ENCODE assay signal across 8 mouse cellular contexts in the genomic region with DNA sequence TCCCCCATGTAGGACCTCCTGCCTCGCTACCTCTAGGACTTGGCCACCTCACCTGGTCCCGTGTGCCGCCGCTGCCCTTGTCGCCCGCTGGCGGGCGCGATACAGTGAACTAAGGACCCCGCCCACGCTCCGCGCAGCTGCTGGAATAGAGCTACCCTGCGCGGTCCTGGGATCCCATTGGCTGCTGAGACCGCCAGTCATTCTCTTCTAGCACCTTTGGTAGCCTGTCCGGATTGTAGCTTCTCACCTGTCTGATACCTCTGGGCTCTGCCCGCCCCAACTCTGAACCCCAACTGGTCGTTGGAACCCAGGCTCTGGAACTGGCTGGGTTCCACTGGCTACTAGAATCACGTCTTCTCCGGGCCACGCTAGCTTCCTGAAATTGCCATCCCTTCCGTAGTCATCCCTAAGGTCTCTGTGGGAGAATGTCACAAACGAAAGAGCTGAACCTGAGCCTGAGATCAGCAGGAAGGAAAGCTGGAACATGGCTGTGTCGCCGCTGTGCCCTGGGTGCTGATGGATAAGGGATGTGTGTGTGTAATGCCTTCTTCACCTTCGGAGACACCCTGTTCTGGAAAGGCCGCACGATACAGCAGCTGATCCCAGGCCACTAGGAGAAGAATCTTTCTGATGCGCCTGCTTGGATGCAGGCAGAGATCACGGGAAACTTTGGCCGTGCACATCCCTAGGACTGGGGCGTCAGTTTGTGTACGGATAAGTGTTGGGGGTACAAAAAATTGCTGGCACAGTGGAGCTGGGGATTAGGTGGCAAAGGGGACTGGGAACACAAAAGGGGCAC. TPM values are rescaled to one million over a fixed set of nuclear protein-coding genes. Genes with fewer than 3 reads are reported as not detected.
A peak's percentile ranks its signal among the peaks of the same experiment; 100 is the strongest.
DNase-seq lines count a peak whose midpoint lies in the region; ATAC-seq lines count a peak whose summit lies in the region.

No protein-coding gene starts in this region.

- ATAC-seq in intestine, embryonic 14.5 days (replicated peaks; ENCODE audit: low FRiP score, low TSS enrichment, low read depth): peak; percentile 54
- ATAC-seq in megakaryocyte-erythroid progenitor cell, adult 5-6 weeks (replicated peaks; ENCODE audit: low FRiP score, low TSS enrichment, poor library complexity, severe bottlenecking): peak; percentile 50
- no peak for ATAC-seq in granulocyte monocyte progenitor cell, adult 5-6 weeks (replicated peaks; ENCODE audit: poor library complexity, severe bottlenecking)

- DNase-seq in T-cell, adult 2 months (ENCODE audit: low spot score): peak; percentile 72
- peak; percentile 97 for DNase-seq in cerebellum, postnatal 36 days
- peak; percentile 87 for DNase-seq in gastrocnemius, adult 8-10 months (ENCODE audit: low spot score in 2 of 2)
- DNase-seq in intestine, embryonic 14.5 days (ENCODE audit: low spot score): peak; percentile 88
- peak; percentile 77 to 90 for DNase-seq in left cerebral cortex, postnatal 10 days (ENCODE audit: extremely low spot score in 1 of 2, low spot score in 2 of 2)
- peak; percentile 88 for DNase-seq in right cerebral cortex, postnatal 4 days

- H3K27ac ChIP-seq in intestine, embryonic 14.5 days (ENCODE audit: low read depth): peak overlapping the region; percentile 84

- intact Hi-C loops in left cerebral cortex, postnatal 10 days (cut with DNase I): no loop called here

- peak overlapping the region; percentile 50 for H3K9ac ChIP-seq in intestine, embryonic 14.5 days (ENCODE audit: low read length)

- H3K4me2 ChIP-seq in intestine, embryonic 14.5 days (ENCODE audit: low read length): peak overlapping the region; percentile 92

- peak overlapping the region; percentile 57 for H3K4me3 ChIP-seq in intestine, embryonic 14.5 days (ENCODE audit: low read depth, low read length)

- H3K4me1 ChIP-seq in intestine, embryonic 14.5 days (replicated peaks; ENCODE audit: control insufficient read depth, insufficient read depth, low read length): peaks cover 17% of the 10 kb centered on the region

- 2% methylated on average over 34 of the region's 34 CpGs for WGBS in intestine, embryonic 14.5 days

- peaks cover 7% of the 10 kb centered on the region; the same call in 1 of the 2 replicates for H3K36me3 ChIP-seq in intestine, embryonic 14.5 days (ENCODE audit: control insufficient read depth, insufficient read depth, low read length)

- no peaks in the 10 kb centered on the region for H3K9me3 ChIP-seq in intestine, embryonic 14.5 days (ENCODE audit: control insufficient read depth, low read length)

- peaks cover 23% of the 10 kb centered on the region for H3K27me3 ChIP-seq in intestine, embryonic 14.5 days (replicated peaks; ENCODE audit: control insufficient read depth, insufficient read depth, low read length)

RNA-seq across cellular contexts. Expression of gene Sfxn3, which starts 0.6 kb away (rescaled TPM):
- total RNA-seq in gastrocnemius, adult 8-10 months (2022): 10 to 100 TPM; 21.2 to 25.8 (median 22.7) TPM
- 23.4 and 24.5 TPM in 2 replicates for polyA plus RNA-seq in intestine, embryonic 14.5 days (2014; fragmentation: Nextera tagmentation; extraction: Ambion mirVana)
- 100 to 1,000 TPM; 116 to 122 TPM for total RNA-seq in left cerebral cortex, postnatal 10 days (2021)
- total RNA-seq in megakaryocyte-erythroid progenitor cell, adult 5-6 weeks (2014; fragmentation: Nextera tagmentation): 10.6 and 23.4 TPM in 2 replicates
- total RNA-seq in megakaryocyte-erythroid progenitor cell, adult 5-6 weeks (2017): 5.8 and 6.4 TPM in 2 replicates
- total RNA-seq in granulocyte monocyte progenitor cell, adult 5-6 weeks (2014; fragmentation: Nextera tagmentation): 10.5 and 21.1 TPM in 2 replicates
- 3.7 and 5.3 TPM in 2 replicates for total RNA-seq in granulocyte monocyte progenitor cell, adult 5-6 weeks (2017)

RNA-seq across cellular contexts. Expression of gene Pdzd7, which starts 1.2 kb away (rescaled TPM):
- 1 to 10 TPM; 2.9 to 5.4 (median 4.1) TPM for total RNA-seq in gastrocnemius, adult 8-10 months (2022)
- polyA plus RNA-seq in intestine, embryonic 14.5 days (2014; fragmentation: Nextera tagmentation; extraction: Ambion mirVana): 0.42 and 0.55 TPM in 2 replicates
- 1 to 10 TPM; 4.1 to 4.7 TPM for total RNA-seq in left cerebral cortex, postnatal 10 days (2021)
- total RNA-seq in megakaryocyte-erythroid progenitor cell, adult 5-6 weeks (2014; fragmentation: Nextera tagmentation): not detected in 2 replicates
- not detected in 2 replicates for total RNA-seq in megakaryocyte-erythroid progenitor cell, adult 5-6 weeks (2017)
- total RNA-seq in granulocyte monocyte progenitor cell, adult 5-6 weeks (2014; fragmentation: Nextera tagmentation): 0.24 TPM in 1 of 2 replicates, not detected in the other
- not detected in 2 replicates for total RNA-seq in granulocyte monocyte progenitor cell, adult 5-6 weeks (2017)

RNA-seq across cellular contexts. Expression of gene Kazald1, which starts 28.3 kb away (rescaled TPM):
- total RNA-seq in gastrocnemius, adult 8-10 months (2022): 1 to 10 TPM; 5.3 to 9.2 (median 7.1) TPM
- 0.69 and 1.8 TPM in 2 replicates for polyA plus RNA-seq in intestine, embryonic 14.5 days (2014; fragmentation: Nextera tagmentation; extraction: Ambion mirVana)
- 1 to 10 TPM; 1.6 to 2.0 TPM for total RNA-seq in left cerebral cortex, postnatal 10 days (2021)
- total RNA-seq in megakaryocyte-erythroid progenitor cell, adult 5-6 weeks (2014; fragmentation: Nextera tagmentation): 1.2 TPM in 1 of 2 replicates, not detected in the other
- total RNA-seq in megakaryocyte-erythroid progenitor cell, adult 5-6 weeks (2017): 0.80 and 1.7 TPM in 2 replicates
- total RNA-seq in granulocyte monocyte progenitor cell, adult 5-6 weeks (2014; fragmentation: Nextera tagmentation): not detected in 2 replicates
- total RNA-seq in granulocyte monocyte progenitor cell, adult 5-6 weeks (2017): 0.69 TPM in 1 of 2 replicates, not detected in the other

RNA-seq across cellular contexts. Expression of gene Lzts2, which starts 32.5 kb away (rescaled TPM):
- total RNA-seq in gastrocnemius, adult 8-10 months (2022): 10 to 100 TPM; 17.9 to 25.9 (median 20.5) TPM
- polyA plus RNA-seq in intestine, embryonic 14.5 days (2014; fragmentation: Nextera tagmentation; extraction: Ambion mirVana): 50.6 and 52.1 TPM in 2 replicates
- 10 to 100 TPM; 24.5 to 25.6 TPM for total RNA-seq in left cerebral cortex, postnatal 10 days (2021)
- total RNA-seq in megakaryocyte-erythroid progenitor cell, adult 5-6 weeks (2014; fragmentation: Nextera tagmentation): 9.0 and 10.2 TPM in 2 replicates
- 7.8 and 7.9 TPM in 2 replicates for total RNA-seq in megakaryocyte-erythroid progenitor cell, adult 5-6 weeks (2017)
- 4.9 and 7.9 TPM in 2 replicates for total RNA-seq in granulocyte monocyte progenitor cell, adult 5-6 weeks (2014; fragmentation: Nextera tagmentation)
- total RNA-seq in granulocyte monocyte progenitor cell, adult 5-6 weeks (2017): 6.9 and 9.9 TPM in 2 replicates

RNA-seq across cellular contexts. Expression of gene Mrpl43, which starts 40.5 kb away (rescaled TPM):
- total RNA-seq in gastrocnemius, adult 8-10 months (2022): 10 to 100 TPM; 30.2 to 36.4 (median 34.1) TPM
- 65.4 and 70.3 TPM in 2 replicates for polyA plus RNA-seq in intestine, embryonic 14.5 days (2014; fragmentation: Nextera tagmentation; extraction: Ambion mirVana)
- 10 to 100 TPM; 48.1 to 50.1 TPM for total RNA-seq in left cerebral cortex, postnatal 10 days (2021)
- total RNA-seq in megakaryocyte-erythroid progenitor cell, adult 5-6 weeks (2014; fragmentation: Nextera tagmentation): 32.2 and 48.4 TPM in 2 replicates
- total RNA-seq in megakaryocyte-erythroid progenitor cell, adult 5-6 weeks (2017): 26.3 and 29.0 TPM in 2 replicates
- 41.8 and 53.7 TPM in 2 replicates for total RNA-seq in granulocyte monocyte progenitor cell, adult 5-6 weeks (2014; fragmentation: Nextera tagmentation)
- 35.5 and 37.9 TPM in 2 replicates for total RNA-seq in granulocyte monocyte progenitor cell, adult 5-6 weeks (2017)

Comparison
In these comparisons a context has a peak if more than half of its experiments do, and no peak if none do; other contexts are left out.
1. RNA of gene Sfxn3, which starts 0.6 kb away (total RNA-seq): 116 to 122 TPM in left cerebral cortex, postnatal 10 days; 21.2 to 25.8 TPM in gastrocnemius, adult 8-10 months, 5.8 to 23.4 TPM in megakaryocyte-erythroid progenitor cell, adult 5-6 weeks and 3.7 to 21.1 TPM in granulocyte monocyte progenitor cell, adult 5-6 weeks; every median in the first group is over 4 times any median in the second.
2. Peak in every context shown above with its lines, with median percentiles within 50 percentile points of each other: DNase-seq.